Mouse (Mus musculus) liver, postnatal 0 days (tissue): ENCODE data around the gene Trip4. TPM values are rescaled to one million over a fixed set of nuclear protein-coding genes. Genes with fewer than 3 reads are reported as not detected.

Source experiments
- ATAC-seq: fragments of 200-750 bp; cut with Nextera tagmentation; 2 replicates; pipeline ENCODE4 v1.8.0; 2017; ENCODE audit warnings: mild to moderate bottlenecking, moderate library complexity
- DNase-seq: peaks from one replicate; pipeline ENCODE4 v3.0.0-alpha.2; 2016
- H3K27ac ChIP-seq: fragments of 300-500 bp; sonication (generic); 2 replicates; pipeline ENCODE4 v1.5.1; 2014; ENCODE audit warnings: antibody characterized with exemption, moderate library complexity, mild to moderate bottlenecking, low read depth
- H3K27me3 ChIP-seq: fragments of 300-500 bp; sonication (generic); 2 replicates; pipeline ENCODE4 v1.6.1; 2014; ENCODE audit warnings: low read length, control low read depth, mixed read lengths; ENCODE audit not compliant: insufficient read depth
- H3K36me3 ChIP-seq: fragments of 300-500 bp; sonication (generic); replicated peaks from 2 replicates; pipeline ENCODE4 v1.6.1; 2014; ENCODE audit warnings: mild to moderate bottlenecking, control low read depth, low read length, moderate library complexity, mixed read lengths; ENCODE audit not compliant: insufficient read depth
- H3K4me1 ChIP-seq: fragments of 300-500 bp; sonication (generic); 2 replicates; pipeline ENCODE4 v1.6.1; 2014; ENCODE audit warnings: antibody characterized with exemption, mild to moderate bottlenecking, control low read depth; ENCODE audit not compliant: insufficient read depth
- H3K4me2 ChIP-seq: fragments of 300-500 bp; sonication (generic); 2 replicates; pipeline ENCODE4 v1.6.1; 2014; ENCODE audit warnings: low read depth, mild to moderate bottlenecking, low read length, moderate library complexity, mixed read lengths
- H3K4me3 ChIP-seq: fragments of 300-500 bp; sonication (generic); 2 replicates; pipeline ENCODE4 v1.5.1; 2014; ENCODE audit warnings: low read depth, low read length
- H3K9ac ChIP-seq: fragments of 300-500 bp; sonication (generic); replicated peaks from 2 replicates; pipeline ENCODE4 v1.6.1; 2014; ENCODE audit warnings: mild to moderate bottlenecking, moderate library complexity
- H3K9me3 ChIP-seq: fragments of 300-500 bp; sonication (generic); 2 replicates; pipeline ENCODE4 v1.6.1; 2016; ENCODE audit warnings: mild to moderate bottlenecking, control low read depth, low read length, mixed read lengths
- CTCF ChIP-seq: sonication (generic); IDR thresholded peaks from 2 replicates; pipeline ENCODE4 v1.5.1; 2016; ENCODE audit warnings: antibody characterized with exemption, low read depth
- EP300 ChIP-seq: IDR thresholded peaks from 2 replicates; pipeline ENCODE4 v1.6.1; 2016; ENCODE audit warnings: antibody characterized with exemption, low read depth, mild to moderate bottlenecking
- WGBS: fragments of 180-500 bp; shearing (Covaris S2); extraction: QIAGEN DNeasy Blood & Tissue Kit; methylation state at CpG from one replicate; pipeline ENCODE4 v1.1.7; 2014; ENCODE audit not compliant: insufficient replicate concordance; 5-methylcytosine and 5-hydroxymethylcytosine counted together
- polyA plus RNA-seq: library from polyadenylated mRNA; unstranded; fragments of >200 nt; fragmentation: Nextera tagmentation; extraction: Ambion mirVana; gene quantifications from 2 replicates; pipeline ENCODE4 v1.2.1, GENCODE M21; 2015

The Trip4 gene
- polyA plus RNA-seq, 1 experiment from 2014 or later: 8.7 TPM

- no peak for DNase-seq
- no peak overlapping the region for H3K9ac ChIP-seq
These were observed 76.6 kb downstream of the Trip4 start for GRCm38 (mm10) chr9:65832041-65832440.

GRCm38 (mm10) chr9:65831164-65831563 is 77.4 kb downstream of the Trip4 start:
- Histone ChIP-seq H3K36me3 (no peaks in the 10 kb centered on the region), H3K27ac (peak overlapping the region; percentile 61; the same call in 1 of the 2 replicates), H3K4me1 (peaks cover 22% of the 10 kb centered on the region), H3K27me3 (no peaks in the 10 kb centered on the region), H3K4me3 (no peak overlapping the region), H3K9me3 (no peaks in the 10 kb centered on the region), H3K4me2 (0 out of 2 replicates have a peak overlapping the region, but pooled peaks have one; percentile 8), H3K9ac (no peak overlapping the region)
- TF ChIP-seq CTCF: no peak
- no peak for TF ChIP-seq EP300
- DNase-seq: no peak
- no peak for ATAC-seq
- 27% methylated on average over 4 of the region's 4 CpGs for WGBS

More at GRCm38 (mm10) chr9:65832041-65832440, 76.6 kb downstream of the Trip4 start:
- Histone ChIP-seq H3K4me2 (no peak overlapping the region), H3K4me3 (no peak overlapping the region), H3K9me3 (no peaks in the 10 kb centered on the region), H3K27me3 (no peaks in the 10 kb centered on the region), H3K27ac (peak overlapping the region; percentile 45; the same call in 1 of the 2 replicates), H3K4me1 (peaks cover 18% of the 10 kb centered on the region), H3K36me3 (no peaks in the 10 kb centered on the region)
- TF ChIP-seq CTCF (no peak), EP300 (no peak)
- whole genome bisulfite sequencing: 62% methylated on average over 2 of the region's 2 CpGs
- ATAC-seq: no peak

- Histone ChIP-seq H3K27ac (no peak overlapping the region), H3K9ac (no peak overlapping the region), H3K4me3 (no peak overlapping the region), H3K27me3 (no peaks in the 10 kb centered on the region), H3K4me1 (peaks cover 29% of the 10 kb centered on the region), H3K36me3 (no peaks in the 10 kb centered on the region), H3K4me2 (no peak overlapping the region), H3K9me3 (no peaks in the 10 kb centered on the region)
- DNase-seq: no peak
- TF ChIP-seq EP300 (no peak), CTCF (no peak)
- ATAC-seq: no peak
- WGBS: 83% methylated on average over 4 of the region's 4 CpGs
These were observed 78.3 kb downstream of the Trip4 start for GRCm38 (mm10) chr9:65830255-65830654.

- Histone ChIP-seq H3K4me2 (no peak overlapping the region), H3K27ac (no peak overlapping the region), H3K9ac (no peak overlapping the region), H3K4me3 (no peak overlapping the region), H3K9me3 (no peaks in the 10 kb centered on the region), H3K4me1 (peaks cover 35% of the 10 kb centered on the region), H3K36me3 (no peaks in the 10 kb centered on the region), H3K27me3 (no peaks in the 10 kb centered on the region)
- TF ChIP-seq CTCF (peak; percentile 69), EP300 (no peak)
- 93% methylated on average over 1 of the region's 2 CpGs for whole genome bisulfite sequencing
- peak; percentile 60 for DNase-seq
- no peak for ATAC-seq
These were observed 79.2 kb downstream of the Trip4 start for GRCm38 (mm10) chr9:65829410-65829809.

- Histone ChIP-seq H3K36me3 (no peaks in the 10 kb centered on the region), H3K4me2 (peak overlapping the region; percentile 77), H3K27ac (peak overlapping the region; percentile 98; the same call in 1 of the 2 replicates), H3K9me3 (no peaks in the 10 kb centered on the region), H3K4me3 (peak overlapping the region; percentile 78), H3K27me3 (no peaks in the 10 kb centered on the region), H3K9ac (no peak overlapping the region; the same call in 1 of the 2 replicates), H3K4me1 (peaks cover 44% of the 10 kb centered on the region)
- no peak for DNase-seq
- 29% methylated on average over 3 of the region's 3 CpGs for WGBS
- ATAC-seq: no peak
- TF ChIP-seq CTCF (no peak), EP300 (no peak)
These were observed 80.1 kb downstream of the Trip4 start for GRCm38 (mm10) chr9:65828511-65828910.

- peak overlapping the region; percentile 56 for H3K9ac ChIP-seq
- no peaks in the 10 kb centered on the region for H3K36me3 ChIP-seq
- H3K4me3 ChIP-seq: peak overlapping the region; percentile 78
- ATAC-seq: no peak
- H3K4me2 ChIP-seq: peak overlapping the region; percentile 77
- no peak for TF ChIP-seq EP300
- no peak for TF ChIP-seq CTCF
- H3K27ac ChIP-seq: peak overlapping the region; percentile 98
- H3K27me3 ChIP-seq: no peaks in the 10 kb centered on the region
- peak; percentile 22 for DNase-seq
- peaks cover 46% of the 10 kb centered on the region for H3K4me1 ChIP-seq
- H3K9me3 ChIP-seq: no peaks in the 10 kb centered on the region
- 3% methylated on average over 13 of the region's 13 CpGs for WGBS
These were observed 80.6 kb downstream of the Trip4 start for GRCm38 (mm10) chr9:65828016-65828403.
